Mouse (Mus musculus): ENCODE results near the gene Xpo1. TPM values are rescaled to one million over a fixed set of nuclear protein-coding genes. Genes with fewer than 3 reads are reported as not detected.
"Not testable (repeated sequence)": the region's sequence is repeated elsewhere in the genome, so short reads cannot be mapped to it uniquely, and the experiment has no call there.

Xpo1 gene
- polyA plus RNA-seq, 1 experiment from 2014 or later: 91.5 TPM

DNA sequence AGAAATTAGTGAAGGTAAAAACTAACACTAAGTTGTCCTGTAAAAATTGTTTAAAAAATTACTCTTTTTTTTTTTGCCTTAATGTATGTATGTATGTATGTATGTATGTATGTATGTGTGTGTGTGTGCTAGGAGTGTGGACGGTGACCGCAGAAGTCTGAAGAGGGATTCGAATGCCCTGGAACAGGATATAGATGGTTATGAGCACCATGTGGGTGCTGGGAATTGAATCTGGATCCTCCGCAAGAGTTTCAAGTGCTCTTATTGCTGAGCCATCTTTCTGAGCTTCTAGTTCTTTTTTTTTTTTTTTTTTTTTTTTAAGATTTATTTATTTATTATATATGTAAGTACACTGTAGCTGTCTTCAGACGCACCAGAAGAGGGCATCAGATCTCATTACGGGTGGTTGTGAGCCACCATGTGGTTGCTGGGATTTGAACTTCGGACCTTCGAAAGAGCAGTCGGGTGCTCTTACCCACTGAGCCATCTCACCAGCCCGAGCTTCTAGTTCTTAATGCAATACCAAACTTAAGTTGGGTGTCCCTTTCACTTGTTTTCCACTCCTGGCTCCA is 49.3 kb downstream of the Xpo1 start:
- WGBS: 35% methylated on average over 10 of the region's 10 CpGs
- not testable (repeated sequence) for H3K9me3 ChIP-seq (replicated peaks); ATAC-seq; H3K36me3 ChIP-seq (ENCODE audit: poor library complexity, severe bottlenecking); H3K27me3 ChIP-seq
- peak overlapping the region; percentile 84 for H3K4me3 ChIP-seq
- peak overlapping the region; percentile 63 for H3K4me2 ChIP-seq
- H3K9ac ChIP-seq: peak overlapping the region; percentile 87
- peak overlapping the region; percentile 99 for H3K27ac ChIP-seq
- peaks cover 14% of the 10 kb centered on the region for H3K4me1 ChIP-seq

GRCm38 (mm10) chr11:23305673-23306608 is 50.1 kb downstream of the Xpo1 start:
- under 1% methylated on average over 74 of the region's 98 CpGs for WGBS
- peak overlapping the region; percentile 84 for H3K4me3 ChIP-seq
- H3K4me2 ChIP-seq: peak overlapping the region; percentile 63
- peak overlapping the region; percentile 99 for H3K27ac ChIP-seq
- peaks cover 14% of the 10 kb centered on the region for H3K4me1 ChIP-seq
- no peaks in the 10 kb centered on the region for H3K36me3 ChIP-seq (ENCODE audit: poor library complexity, severe bottlenecking)
- H3K27me3 ChIP-seq: no peaks in the 10 kb centered on the region
- peak; percentile 95 for ATAC-seq
- peak overlapping the region; percentile 87 for H3K9ac ChIP-seq
- H3K9me3 ChIP-seq (replicated peaks): no peaks in the 10 kb centered on the region

DNA sequence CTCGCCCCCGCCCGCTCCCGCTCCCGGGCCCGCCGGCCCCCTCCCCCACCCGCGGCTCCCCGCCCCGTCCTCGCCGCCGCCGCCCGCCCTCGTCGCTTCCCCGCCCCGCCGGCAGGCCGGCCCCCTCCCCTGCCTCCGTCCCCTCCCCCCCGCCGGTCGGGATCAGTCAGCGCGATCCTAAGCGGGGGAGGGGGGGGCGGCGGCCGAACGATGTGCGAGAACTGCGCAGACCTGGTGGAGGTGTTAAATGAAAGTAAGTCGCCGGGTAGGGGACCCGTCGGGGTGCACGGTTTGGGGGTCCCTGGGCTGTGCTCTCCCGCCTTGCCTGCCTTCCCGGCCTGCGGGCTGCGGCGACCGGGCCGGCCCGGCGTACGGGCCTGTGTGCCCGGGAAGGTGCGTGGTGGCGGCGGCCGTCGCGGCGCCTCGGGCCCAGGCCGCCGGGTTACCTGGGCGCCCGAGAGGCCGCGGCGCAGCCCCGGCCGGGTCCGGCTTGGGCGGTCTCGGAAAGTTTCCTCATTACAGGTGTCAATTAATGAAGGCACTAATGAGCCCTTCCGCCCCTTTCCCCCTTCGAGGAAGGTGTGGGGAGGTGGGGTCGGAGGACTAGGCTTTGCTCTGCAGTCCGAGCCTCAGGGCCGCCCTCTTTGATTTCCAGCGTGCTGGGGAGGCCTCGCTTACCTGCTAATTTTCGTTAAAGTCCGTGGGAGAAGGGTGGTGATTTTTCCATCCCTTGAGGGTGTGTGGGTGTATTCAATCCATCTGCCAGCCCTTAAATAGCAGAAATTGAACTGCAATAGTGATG is 51.1 kb downstream of the Xpo1 start, which contains the start of gene Usp34:
Gene Usp34 (plus strand): TSS at position 132 of the 802 bp plus-strand sequence.
- no peaks in the 10 kb centered on the region for H3K36me3 ChIP-seq (ENCODE audit: poor library complexity, severe bottlenecking)
- peak; percentile 68 for ATAC-seq

DNA sequence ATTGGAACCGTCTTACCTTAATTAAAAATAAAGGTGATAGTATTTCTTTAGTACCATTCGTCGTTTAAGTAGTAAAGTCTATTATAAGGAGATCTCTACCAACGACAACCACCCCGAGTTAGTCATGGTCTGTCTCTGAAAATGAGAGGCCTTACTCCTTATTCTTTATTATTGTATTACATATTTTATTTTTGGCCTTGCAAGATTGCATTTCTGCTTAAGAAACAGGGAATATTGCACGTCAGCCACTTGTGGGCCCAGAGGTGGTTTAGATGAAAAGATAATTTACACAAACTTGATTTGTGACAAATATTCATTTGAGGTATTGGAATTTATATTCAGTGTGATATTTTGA is 51.7 kb downstream of the Xpo1 start:
- WGBS: 4% methylated on average over 6 of the region's 6 CpGs
- Histone ChIP-seq H3K27ac (peak overlapping the region; percentile 99), H3K9me3 (replicated peaks) (no peaks in the 10 kb centered on the region), H3K27me3 (no peaks in the 10 kb centered on the region), H3K4me1 (peaks cover 17% of the 10 kb centered on the region), H3K4me2 (peak overlapping the region; percentile 70), H3K36me3 (ENCODE audit: poor library complexity, severe bottlenecking) (0 out of 2 replicates have a peak, but pooled peaks cover 4% of the 10 kb centered on the region), H3K9ac (peak overlapping the region; percentile 87), H3K4me3 (peak overlapping the region; percentile 84)
- ATAC-seq: no peak

More for the DNA sequence above, 51.1 kb downstream of the Xpo1 start, which contains the start of gene Usp34:
- no peaks in the 10 kb centered on the region for H3K9me3 ChIP-seq (replicated peaks)
- peak within 1 kb of the TSS; percentile 99 for H3K27ac ChIP-seq
- H3K4me1 ChIP-seq: peaks cover 14% of the 10 kb centered on the region
- H3K4me2 ChIP-seq: peak within 1 kb of the TSS; percentile 70
- peak within 1 kb of the TSS; percentile 87 for H3K9ac ChIP-seq
- 1% methylated on average over 48 of the region's 80 CpGs for WGBS
- no peaks in the 10 kb centered on the region for H3K27me3 ChIP-seq
- peak within 1 kb of the TSS; percentile 84 for H3K4me3 ChIP-seq

DNA sequence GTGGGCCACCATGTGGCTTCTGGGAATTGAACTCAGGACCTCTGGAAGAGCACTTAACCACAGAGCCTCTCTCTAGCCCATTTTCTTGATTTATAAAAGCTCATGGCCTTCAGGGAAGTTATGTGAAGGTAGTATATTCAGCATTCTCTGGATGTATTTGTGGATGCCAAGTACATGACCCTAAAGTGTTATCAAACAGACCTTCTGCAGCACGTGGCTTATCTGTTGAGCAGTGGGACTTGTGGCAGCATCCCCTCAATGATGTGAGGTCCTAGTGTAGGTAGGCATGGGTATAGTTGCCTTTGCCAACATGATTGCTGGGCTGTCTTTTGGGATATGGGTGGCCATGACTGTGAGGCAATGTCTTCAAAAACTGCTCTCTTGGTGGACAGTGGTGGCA is 57.7 kb downstream of the Xpo1 start:
- Histone ChIP-seq H3K4me3 (no peak overlapping the region), H3K4me1 (peaks cover 14% of the 10 kb centered on the region), H3K27me3 (no peaks in the 10 kb centered on the region), H3K9ac (no peak overlapping the region), H3K9me3 (replicated peaks) (no peaks in the 10 kb centered on the region), H3K4me2 (no peak overlapping the region), H3K36me3 (ENCODE audit: poor library complexity, severe bottlenecking) (0 out of 2 replicates have a peak, but pooled peaks cover 8% of the 10 kb centered on the region), H3K27ac (no peak overlapping the region)
- no peak for ATAC-seq
- 95% methylated on average over 1 of the region's 1 CpGs for WGBS

DNA sequence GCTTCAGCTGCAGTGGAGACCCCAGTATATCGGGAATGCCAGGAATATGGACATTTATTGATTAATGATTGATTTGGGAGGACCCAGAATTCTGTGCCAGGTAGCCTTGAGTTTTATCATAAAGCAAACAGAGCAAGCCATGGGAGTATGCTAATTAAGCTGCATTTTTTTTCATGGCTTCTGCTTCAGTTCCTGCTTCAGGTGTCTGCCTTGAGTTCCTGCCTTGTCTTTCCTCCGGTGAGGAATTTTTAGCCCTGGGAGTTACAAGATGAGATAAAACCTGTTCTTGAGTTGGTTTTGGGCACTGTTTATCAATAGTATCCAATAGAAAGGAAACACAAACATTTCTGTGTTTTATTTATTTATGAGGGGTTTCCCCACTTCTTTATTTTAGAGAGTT is 73.6 kb downstream of the Xpo1 start:
- ATAC-seq: no peak
- no peak overlapping the region for H3K4me2 ChIP-seq
- no peak overlapping the region for H3K4me3 ChIP-seq
- WGBS: 91% methylated on average over 2 of the region's 2 CpGs
- no peak overlapping the region for H3K27ac ChIP-seq
- no peaks in the 10 kb centered on the region for H3K4me1 ChIP-seq
- no peaks in the 10 kb centered on the region for H3K27me3 ChIP-seq
- no peaks in the 10 kb centered on the region for H3K9me3 ChIP-seq (replicated peaks)
- no peak overlapping the region for H3K9ac ChIP-seq
- peaks cover 7% of the 10 kb centered on the region for H3K36me3 ChIP-seq (ENCODE audit: poor library complexity, severe bottlenecking)

- H3K4me1 ChIP-seq: no peaks in the 10 kb centered on the region
- no peak overlapping the region for H3K4me2 ChIP-seq
- no peak for ATAC-seq
- H3K27ac ChIP-seq: no peak overlapping the region
- 83% methylated on average over 3 of the region's 3 CpGs for WGBS
- H3K9ac ChIP-seq: no peak overlapping the region
- peaks cover 16% of the 10 kb centered on the region for H3K36me3 ChIP-seq (ENCODE audit: poor library complexity, severe bottlenecking)
- no peaks in the 10 kb centered on the region for H3K9me3 ChIP-seq (replicated peaks)
- H3K4me3 ChIP-seq: no peak overlapping the region
- H3K27me3 ChIP-seq: no peaks in the 10 kb centered on the region
These were observed 76.3 kb downstream of the Xpo1 start for GRCm38 (mm10) chr11:23332136-23332535.

- 71% methylated on average over 1 of the region's 1 CpGs for WGBS
- no peaks in the 10 kb centered on the region for H3K4me1 ChIP-seq
- no peaks in the 10 kb centered on the region for H3K9me3 ChIP-seq (replicated peaks)
- H3K27ac ChIP-seq: no peak overlapping the region
- no peak overlapping the region for H3K4me3 ChIP-seq
- no peak for ATAC-seq
- H3K36me3 ChIP-seq (ENCODE audit: poor library complexity, severe bottlenecking): peaks cover 21% of the 10 kb centered on the region
- no peak overlapping the region for H3K4me2 ChIP-seq
- H3K9ac ChIP-seq: no peak overlapping the region
- H3K27me3 ChIP-seq: no peaks in the 10 kb centered on the region
These were observed 79.3 kb downstream of the Xpo1 start for GRCm38 (mm10) chr11:23335160-23335559.

Other genes starting within 250 kb of the Xpo1 start
- gene Fam161a, start 248.5 kb upstream of the Xpo1 start, polyA plus RNA-seq (2015; fragmentation: Nextera tagmentation; extraction: Ambion mirVana): 3.0 and 3.3 TPM in 2 replicates
- 27.1 and 29.8 TPM in 2 replicates for gene Usp34, start 50.9 kb downstream of the Xpo1 start, polyA plus RNA-seq (2015; fragmentation: Nextera tagmentation; extraction: Ambion mirVana)
- gene Ahsa2, start 242.0 kb downstream of the Xpo1 start, polyA plus RNA-seq (2015; fragmentation: Nextera tagmentation; extraction: Ambion mirVana): 151 and 156 TPM in 2 replicates